Mouse (Mus musculus) kidney, postnatal 0 days (tissue): ENCODE results near the gene Tub. TPM values are rescaled to one million over a fixed set of nuclear protein-coding genes. Genes with fewer than 3 reads are reported as not detected.

Source experiments
- ATAC-seq: fragments of 200-750 bp; cut with Nextera tagmentation; replicated peaks from 2 replicates; pipeline ENCODE4 v1.8.0; 2017; ENCODE audit warnings: low read depth, moderate number of reproducible peaks, moderate TSS enrichment, moderate library complexity; ENCODE audit not compliant: low FRiP score
- DNase-seq: peaks from one replicate; pipeline ENCODE4 v3.0.0-alpha.2; 2016; ENCODE audit warnings: low spot score
- H3K27ac ChIP-seq: fragments of 300-500 bp; sonication (generic); 2 replicates; pipeline ENCODE4 v1.5.1; 2014; ENCODE audit warnings: mild to moderate bottlenecking
- H3K27me3 ChIP-seq: fragments of 300-500 bp; sonication (generic); 2 replicates; pipeline ENCODE4 v1.6.1; 2014; ENCODE audit warnings: low read length, mixed read lengths; ENCODE audit not compliant: insufficient read depth
- H3K36me3 ChIP-seq: fragments of 300-500 bp; sonication (generic); 2 replicates; pipeline ENCODE4 v1.6.1; 2014; ENCODE audit warnings: low read length, mixed read lengths; ENCODE audit not compliant: insufficient read depth
- H3K4me1 ChIP-seq: fragments of 300-500 bp; sonication (generic); replicated peaks from 2 replicates; pipeline ENCODE4 v1.6.1; 2014; ENCODE audit warnings: antibody characterized with exemption, low read length, mixed read lengths; ENCODE audit not compliant: insufficient read depth
- H3K4me2 ChIP-seq: fragments of 300-500 bp; sonication (generic); 2 replicates; pipeline ENCODE4 v1.6.1; 2014; ENCODE audit warnings: mild to moderate bottlenecking, low read length, moderate library complexity, mixed read lengths
- H3K4me3 ChIP-seq: fragments of 300-500 bp; sonication (generic); replicated peaks from 2 replicates; pipeline ENCODE4 v1.5.1; 2014; ENCODE audit warnings: low read depth, low read length
- H3K9ac ChIP-seq: fragments of 300-500 bp; sonication (generic); 2 replicates; pipeline ENCODE4 v1.6.1; 2014; ENCODE audit warnings: low read depth, low read length
- H3K9me3 ChIP-seq: fragments of 300-500 bp; sonication (generic); replicated peaks from 2 replicates; pipeline ENCODE4 v1.6.1; 2016; ENCODE audit warnings: low read length, inconsistent platforms, mixed read lengths
- CTCF ChIP-seq: IDR thresholded peaks from 2 replicates; pipeline ENCODE4 v1.5.1; 2016; ENCODE audit warnings: antibody characterized with exemption, low read depth, mild to moderate bottlenecking, moderate library complexity
- WGBS: fragments of 180-500 bp; shearing (Covaris S2); extraction: QIAGEN DNeasy Blood & Tissue Kit; methylation state at CpG from one replicate; pipeline ENCODE4 v1.1.7; 2014; 5-methylcytosine and 5-hydroxymethylcytosine counted together
- polyA plus RNA-seq: library from polyadenylated mRNA; unstranded; fragments of >200 nt; fragmentation: Nextera tagmentation; extraction: Ambion mirVana; gene quantifications from 2 replicates; pipeline ENCODE4 v1.2.1, GENCODE M21; 2015

Gene Tub
- polyA plus RNA-seq, 1 experiment from 2014 or later: 0.36 TPM

GRCm38 (mm10) chr7:108993881-108994291 is 43.7 kb downstream of the Tub start:
- H3K9ac ChIP-seq: no peak overlapping the region
- DNase-seq: no peak
- H3K4me2 ChIP-seq: no peak overlapping the region
- H3K4me3 ChIP-seq: no peak overlapping the region
- no peak for ATAC-seq
- no peaks in the 10 kb centered on the region for H3K27me3 ChIP-seq
- 84% methylated on average over 3 of the region's 3 CpGs for WGBS
- no peak for TF ChIP-seq CTCF
- no peak overlapping the region for H3K27ac ChIP-seq
- H3K9me3 ChIP-seq: no peaks in the 10 kb centered on the region
- H3K4me1 ChIP-seq: no peaks in the 10 kb centered on the region
- no peaks in the 10 kb centered on the region for H3K36me3 ChIP-seq

GRCm38 (mm10) chr7:108996156-108996555 is 46.0 kb downstream of the Tub start:
- Histone ChIP-seq H3K4me2 (no peak overlapping the region), H3K9me3 (no peaks in the 10 kb centered on the region), H3K36me3 (no peaks in the 10 kb centered on the region), H3K4me1 (no peaks in the 10 kb centered on the region), H3K27me3 (no peaks in the 10 kb centered on the region), H3K9ac (no peak overlapping the region), H3K27ac (no peak overlapping the region), H3K4me3 (no peak overlapping the region)
- 48% methylated on average over 6 of the region's 6 CpGs for WGBS
- TF ChIP-seq CTCF: no peak
- ATAC-seq (no peak), DNase-seq (no peak)

GRCm38 (mm10) chr7:109000315-109000954 is 50.3 kb downstream of the Tub start:
- Histone ChIP-seq H3K36me3 (no peaks in the 10 kb centered on the region), H3K4me2 (no peak overlapping the region), H3K27ac (no peak overlapping the region), H3K4me3 (no peak overlapping the region), H3K27me3 (no peaks in the 10 kb centered on the region), H3K9me3 (no peaks in the 10 kb centered on the region), H3K9ac (no peak overlapping the region), H3K4me1 (no peaks in the 10 kb centered on the region)
- ATAC-seq: no peak
- whole genome bisulfite sequencing: 49% methylated on average over 4 of the region's 4 CpGs
- peak; percentile 10 for DNase-seq
- TF ChIP-seq CTCF: peak; percentile 43

- TF ChIP-seq CTCF: no peak
Observed at GRCm38 (mm10) chr7:109001971-109002370, 51.8 kb downstream of the Tub start.

GRCm38 (mm10) chr7:109003653-109004052 is 53.5 kb downstream of the Tub start:
- Histone ChIP-seq H3K27me3 (no peaks in the 10 kb centered on the region), H3K4me3 (no peak overlapping the region), H3K36me3 (no peaks in the 10 kb centered on the region), H3K9me3 (no peaks in the 10 kb centered on the region), H3K9ac (no peak overlapping the region), H3K4me2 (no peak overlapping the region), H3K4me1 (no peaks in the 10 kb centered on the region), H3K27ac (no peak overlapping the region)
- DNase-seq: no peak
- WGBS: 37% methylated on average over 3 of the region's 3 CpGs
- TF ChIP-seq CTCF: no peak
- no peak for ATAC-seq

More at GRCm38 (mm10) chr7:109001971-109002370, 51.8 kb downstream of the Tub start:
- 85% methylated on average over 4 of the region's 4 CpGs for WGBS
- H3K27ac ChIP-seq: no peak overlapping the region
- no peak overlapping the region for H3K4me2 ChIP-seq
- no peak for ATAC-seq
- no peak overlapping the region for H3K9ac ChIP-seq
- no peaks in the 10 kb centered on the region for H3K36me3 ChIP-seq
- DNase-seq: no peak
- H3K9me3 ChIP-seq: no peaks in the 10 kb centered on the region
- H3K27me3 ChIP-seq: no peaks in the 10 kb centered on the region
- no peaks in the 10 kb centered on the region for H3K4me1 ChIP-seq
- no peak overlapping the region for H3K4me3 ChIP-seq

GRCm38 (mm10) chr7:109009260-109009659 is 59.1 kb downstream of the Tub start:
- ATAC-seq: no peak
- WGBS: 93% methylated on average over 1 of the region's 1 CpGs

More at GRCm38 (mm10) chr7:109009260-109009659, 59.1 kb downstream of the Tub start:
- no peak for TF ChIP-seq CTCF
- no peak for DNase-seq
- Histone ChIP-seq H3K27me3 (peaks cover 22% of the 10 kb centered on the region), H3K4me3 (no peak overlapping the region), H3K4me1 (0 out of 2 replicates have a peak, but pooled peaks cover 5% of the 10 kb centered on the region), H3K27ac (no peak overlapping the region), H3K4me2 (no peak overlapping the region), H3K9ac (no peak overlapping the region), H3K9me3 (no peaks in the 10 kb centered on the region), H3K36me3 (no peaks in the 10 kb centered on the region)
